Mouse (Mus musculus): ENCODE measurements around the gene Nid2.

- TF ChIP-seq CTCF (IDR thresholded peaks at IDR 0.05) (no peak), POLR2A (IDR thresholded peaks at IDR 0.05; ENCODE audit: insufficient read depth, low read depth, low read length) (no peak), EP300 (IDR thresholded peaks at IDR 0.05; ENCODE audit: insufficient read depth, low read depth, low read length) (no peak)
These were observed 15.2 kb downstream of the Nid2 start for GRCm38 (mm10) chr14:19766380-19766649.

Measured in heart, adult 2 months (tissue).